Mouse (Mus musculus): ENCODE results near the gene Zscan26.

- TF ChIP-seq CTCF (IDR thresholded peaks at IDR 0.05; ENCODE audit: low read depth) (no peak), EP300 (optimal IDR thresholded peaks at IDR 0.05) (no peak)
These were observed at the start of gene Zscan26 for GRCm38 (mm10) chr13:21453449-21453848.
